34 mouse cellular contexts compared by ENCODE assay signal in genomic region chr1:35865263-35865662, GRCm38 (mm10).
"Had no signal": no experiment of that assay in that cellular context is flagged by ENCODE, and none has a peak within 500 bp of the region (broad histone marks: within the 10 kb centered on the region; RNA-seq: fewer than 3 reads in every experiment).

No protein-coding gene starts in this region.

- H3K4me3 ChIP-seq: heart, embryonic 10.5 days; heart, embryonic 12.5 days; heart, embryonic 13.5 days; heart, embryonic 15.5 days; hindbrain, embryonic 12.5 days; hindbrain, embryonic 13.5 days; hindbrain, embryonic 15.5 days; intestine, embryonic 15.5 days; kidney, embryonic 15.5 days; layer of hippocampus, adult 2 months; left cerebral cortex, adult 2 months had no signal

- H3K27ac ChIP-seq: heart, embryonic 10.5 days; heart, embryonic 13.5 days; heart, embryonic 15.5 days; hindbrain, embryonic 12.5 days; hindbrain, embryonic 13.5 days; hindbrain, embryonic 14.5 days; hindbrain, embryonic 15.5 days; hindbrain, postnatal 0 days; intestine, embryonic 15.5 days; kidney, embryonic 15.5 days; kidney, postnatal 0 days; layer of hippocampus, adult 2 months; left cerebral cortex, adult 2 months had no signal

- H3K9ac ChIP-seq: heart, embryonic 12.5 days; heart, embryonic 13.5 days; heart, embryonic 15.5 days; hindbrain, embryonic 12.5 days; hindbrain, embryonic 13.5 days; hindbrain, embryonic 14.5 days; hindbrain, embryonic 15.5 days; intestine, embryonic 15.5 days; kidney, embryonic 15.5 days had no signal

- DNase-seq: heart, postnatal 10 days; heart, postnatal 14 days; heart, postnatal 36 days; heart, postnatal 4 days; kidney, adult 11 months; kidney, adult 18-20 months; kidney, adult 2 months; kidney, adult 8-10 months; kidney, postnatal 10 days; kidney, postnatal 14 days; kidney, postnatal 25 days; kidney, postnatal 36 days; kidney, postnatal 4 days; layer of hippocampus, adult 9-11 months; layer of hippocampus, postnatal 36 days had no signal

- H3K4me1 ChIP-seq: heart, embryonic 10.5 days; heart, embryonic 12.5 days; heart, embryonic 15.5 days had no signal

- H3K36me3 ChIP-seq: heart, embryonic 10.5 days; heart, embryonic 12.5 days; heart, embryonic 13.5 days; heart, embryonic 15.5 days; hindbrain, embryonic 12.5 days; hindbrain, embryonic 13.5 days; hindbrain, embryonic 15.5 days; intestine, embryonic 15.5 days; kidney, embryonic 15.5 days had no signal

- H3K4me2 ChIP-seq: heart, embryonic 11.5 days; heart, embryonic 12.5 days; heart, embryonic 13.5 days; heart, embryonic 15.5 days; hindbrain, embryonic 12.5 days; hindbrain, embryonic 13.5 days; hindbrain, embryonic 14.5 days; hindbrain, embryonic 15.5 days; intestine, embryonic 15.5 days; kidney, embryonic 15.5 days had no signal

- ATAC-seq: hindbrain, embryonic 16.5 days; hindbrain, postnatal 0 days; inflammation-experienced regulatory T-cells, adult 6 months; intestine, embryonic 15.5 days; intestine, embryonic 16.5 days; intestine, postnatal 0 days had no signal

- H3K9me3 ChIP-seq: heart, embryonic 10.5 days; heart, embryonic 12.5 days; heart, embryonic 13.5 days; heart, embryonic 15.5 days; hindbrain, embryonic 12.5 days; hindbrain, embryonic 13.5 days; hindbrain, embryonic 15.5 days; intestine, embryonic 15.5 days; kidney, embryonic 15.5 days had no signal

- H3K27me3 ChIP-seq: heart, embryonic 12.5 days; heart, embryonic 13.5 days; heart, embryonic 15.5 days; hindbrain, embryonic 12.5 days; hindbrain, embryonic 13.5 days; hindbrain, embryonic 15.5 days; intestine, embryonic 15.5 days; kidney, embryonic 15.5 days had no signal
